Mouse (Mus musculus) midbrain, embryonic 12.5 days (tissue): Measurements from ENCODE around the gene Pkib. TPM values are rescaled to one million over a fixed set of nuclear protein-coding genes. Genes with fewer than 3 reads are reported as not detected.

ENCODE experiments used
- ATAC-seq: fragments of 200-750 bp; cut with Nextera tagmentation; 2 replicates; pipeline ENCODE4 v1.8.0; 2017; ENCODE audit warnings: low read depth, moderate TSS enrichment, moderate library complexity; ENCODE audit not compliant: low FRiP score
- H3K27ac ChIP-seq: fragments of 300-500 bp; sonication (generic); replicated peaks from 2 replicates; pipeline ENCODE4 v1.5.1; 2016; ENCODE audit warnings: mild to moderate bottlenecking
- H3K27me3 ChIP-seq: fragments of 300-500 bp; sonication (generic); 2 replicates; pipeline ENCODE4 v1.6.1; 2016; ENCODE audit warnings: mild to moderate bottlenecking
- H3K36me3 ChIP-seq: fragments of 300-500 bp; sonication (generic); 2 replicates; pipeline ENCODE4 v1.6.1; 2016
- H3K4me1 ChIP-seq: fragments of 300-500 bp; sonication (generic); 2 replicates; pipeline ENCODE4 v1.6.1; 2016
- H3K4me2 ChIP-seq: fragments of 300-500 bp; sonication (generic); replicated peaks from 2 replicates; pipeline ENCODE4 v1.6.1; 2016; ENCODE audit warnings: mild to moderate bottlenecking, moderate library complexity
- H3K4me3 ChIP-seq: fragments of 300-500 bp; sonication (generic); 2 replicates; pipeline ENCODE4 v1.5.1; 2016; ENCODE audit warnings: mild to moderate bottlenecking
- H3K9ac ChIP-seq: fragments of 300-500 bp; sonication (generic); replicated peaks from 2 replicates; pipeline ENCODE4 v1.6.1; 2016; ENCODE audit warnings: mild to moderate bottlenecking, moderate library complexity
- H3K9me3 ChIP-seq: fragments of 300-500 bp; sonication (generic); 2 replicates; pipeline ENCODE4 v1.6.1; 2016; ENCODE audit warnings: mild to moderate bottlenecking
- WGBS: fragments of 180-500 bp; shearing (Covaris S2); methylation state at CpG from one replicate; pipeline ENCODE4 v1.1.7; 2016; 5-methylcytosine and 5-hydroxymethylcytosine counted together
- polyA plus RNA-seq: library from polyadenylated mRNA; unstranded; fragments of >200 nt; fragmentation: Nextera tagmentation; extraction: Ambion mirVana; gene quantifications from 2 replicates; pipeline ENCODE4 v1.2.1, GENCODE M21; 2016

Gene Pkib
- polyA plus RNA-seq, 1 experiment from 2014 or later = 9.8 TPM

GRCm38 (mm10) chr10:57653297-57653696, 21.5 kb downstream of the Pkib start:
- 85% methylated on average over 1 of the region's 1 CpGs for WGBS
- Histone ChIP-seq H3K36me3 (no peaks in the 10 kb centered on the region), H3K4me3 (no peak overlapping the region), H3K27ac (no peak overlapping the region), H3K9me3 (no peaks in the 10 kb centered on the region), H3K27me3 (no peaks in the 10 kb centered on the region), H3K4me1 (no peaks in the 10 kb centered on the region), H3K4me2 (no peak overlapping the region), H3K9ac (no peak overlapping the region)
- no peak for ATAC-seq

GRCm38 (mm10) chr10:57660505-57660904, 28.7 kb downstream of the Pkib start:
- Histone ChIP-seq H3K9me3 (no peaks in the 10 kb centered on the region), H3K27me3 (no peaks in the 10 kb centered on the region), H3K9ac (no peak overlapping the region), H3K4me2 (no peak overlapping the region), H3K4me1 (no peaks in the 10 kb centered on the region), H3K36me3 (no peaks in the 10 kb centered on the region), H3K27ac (no peak overlapping the region), H3K4me3 (no peak overlapping the region)
- 89% methylated on average over 3 of the region's 3 CpGs for WGBS
- ATAC-seq = no peak

- 93% methylated on average over 1 of the region's 1 CpGs for WGBS
Measured at GRCm38 (mm10) chr10:57663758-57664157, 32.0 kb downstream of the Pkib start.

GRCm38 (mm10) chr10:57664253-57664652, 32.5 kb downstream of the Pkib start:
- Histone ChIP-seq H3K27ac (no peak overlapping the region), H3K36me3 (no peaks in the 10 kb centered on the region), H3K9ac (no peak overlapping the region), H3K27me3 (no peaks in the 10 kb centered on the region), H3K4me1 (no peaks in the 10 kb centered on the region), H3K4me3 (no peak overlapping the region), H3K4me2 (no peak overlapping the region), H3K9me3 (no peaks in the 10 kb centered on the region)
- 89% methylated on average over 2 of the region's 2 CpGs for WGBS
- ATAC-seq = no peak

More at GRCm38 (mm10) chr10:57663758-57664157, 32.0 kb downstream of the Pkib start:
- H3K36me3 ChIP-seq = no peaks in the 10 kb centered on the region
- no peak for ATAC-seq
- H3K9ac ChIP-seq = no peak overlapping the region
- H3K27ac ChIP-seq = no peak overlapping the region
- H3K4me3 ChIP-seq = no peak overlapping the region
- H3K4me2 ChIP-seq = no peak overlapping the region
- no peaks in the 10 kb centered on the region for H3K27me3 ChIP-seq
- no peaks in the 10 kb centered on the region for H3K4me1 ChIP-seq
- H3K9me3 ChIP-seq = no peaks in the 10 kb centered on the region

- H3K9ac ChIP-seq = no peak overlapping the region
- H3K4me2 ChIP-seq = no peak overlapping the region
- no peak overlapping the region for H3K4me3 ChIP-seq
- no peak overlapping the region; the same call in 1 of the 2 replicates for H3K27ac ChIP-seq
- no peak for ATAC-seq
- H3K9me3 ChIP-seq = no peaks in the 10 kb centered on the region
- H3K36me3 ChIP-seq = no peaks in the 10 kb centered on the region
- H3K27me3 ChIP-seq = no peaks in the 10 kb centered on the region
- no peaks in the 10 kb centered on the region for H3K4me1 ChIP-seq
Measured at GRCm38 (mm10) chr10:57675740-57676139, 44.0 kb downstream of the Pkib start.

GRCm38 (mm10) chr10:57687999-57688398, 56.2 kb downstream of the Pkib start:
- ATAC-seq = no peak
- Histone ChIP-seq H3K4me3 (no peak overlapping the region), H3K9ac (no peak overlapping the region), H3K36me3 (no peaks in the 10 kb centered on the region), H3K27me3 (no peaks in the 10 kb centered on the region), H3K27ac (no peak overlapping the region), H3K4me2 (no peak overlapping the region), H3K4me1 (no peaks in the 10 kb centered on the region), H3K9me3 (no peaks in the 10 kb centered on the region)
- WGBS = 78% methylated on average over 3 of the region's 3 CpGs

GRCm38 (mm10) chr10:57690161-57690560, 58.4 kb downstream of the Pkib start:
- Histone ChIP-seq H3K9me3 (no peaks in the 10 kb centered on the region), H3K27me3 (no peaks in the 10 kb centered on the region), H3K9ac (no peak overlapping the region), H3K4me3 (no peak overlapping the region), H3K4me1 (no peaks in the 10 kb centered on the region), H3K36me3 (no peaks in the 10 kb centered on the region), H3K27ac (no peak overlapping the region), H3K4me2 (no peak overlapping the region)
- no peak for ATAC-seq
- 85% methylated on average over 2 of the region's 2 CpGs for WGBS

GRCm38 (mm10) chr10:57702246-57702645, 70.5 kb downstream of the Pkib start:
- no peak overlapping the region for H3K4me3 ChIP-seq

GRCm38 (mm10) chr10:57721035-57721434, 89.3 kb downstream of the Pkib start:
- no peaks in the 10 kb centered on the region for H3K4me1 ChIP-seq
- no peak for ATAC-seq
- no peaks in the 10 kb centered on the region for H3K9me3 ChIP-seq
- H3K4me3 ChIP-seq = no peak overlapping the region
- no peak overlapping the region for H3K27ac ChIP-seq
- no peaks in the 10 kb centered on the region for H3K36me3 ChIP-seq
- H3K9ac ChIP-seq = no peak overlapping the region
- H3K4me2 ChIP-seq = no peak overlapping the region
- no peaks in the 10 kb centered on the region for H3K27me3 ChIP-seq

More at GRCm38 (mm10) chr10:57702246-57702645, 70.5 kb downstream of the Pkib start:
- Histone ChIP-seq H3K27me3 (no peaks in the 10 kb centered on the region), H3K27ac (no peak overlapping the region), H3K9ac (no peak overlapping the region), H3K4me2 (no peak overlapping the region), H3K9me3 (no peaks in the 10 kb centered on the region), H3K36me3 (no peaks in the 10 kb centered on the region), H3K4me1 (peaks cover 4% of the 10 kb centered on the region; the same call in 1 of the 2 replicates)
- ATAC-seq = no peak
- WGBS = 78% methylated on average over 4 of the region's 4 CpGs

- WGBS = 80% methylated on average over 3 of the region's 3 CpGs
Measured at GRCm38 (mm10) chr10:57722363-57722762, 90.6 kb downstream of the Pkib start.

GRCm38 (mm10) chr10:57727666-57728065, 95.9 kb downstream of the Pkib start:
- 92% methylated on average over 8 of the region's 8 CpGs for WGBS
- no peaks in the 10 kb centered on the region for H3K9me3 ChIP-seq

More at GRCm38 (mm10) chr10:57722363-57722762, 90.6 kb downstream of the Pkib start:
- Histone ChIP-seq H3K27ac (no peak overlapping the region), H3K4me2 (no peak overlapping the region), H3K36me3 (no peaks in the 10 kb centered on the region), H3K4me1 (no peaks in the 10 kb centered on the region), H3K9ac (no peak overlapping the region), H3K27me3 (no peaks in the 10 kb centered on the region), H3K9me3 (no peaks in the 10 kb centered on the region), H3K4me3 (no peak overlapping the region)
- no peak for ATAC-seq

GRCm38 (mm10) chr10:57731672-57732071, 99.9 kb downstream of the Pkib start:
- 90% methylated on average over 3 of the region's 3 CpGs for WGBS
- Histone ChIP-seq H3K4me1 (no peaks in the 10 kb centered on the region), H3K36me3 (no peaks in the 10 kb centered on the region)

More at GRCm38 (mm10) chr10:57727666-57728065, 95.9 kb downstream of the Pkib start:
- no peak overlapping the region for H3K4me2 ChIP-seq
- no peak overlapping the region for H3K9ac ChIP-seq
- no peaks in the 10 kb centered on the region for H3K4me1 ChIP-seq
- no peak for ATAC-seq
- no peak overlapping the region for H3K4me3 ChIP-seq
- H3K27ac ChIP-seq = no peak overlapping the region
- no peaks in the 10 kb centered on the region for H3K27me3 ChIP-seq
- no peaks in the 10 kb centered on the region for H3K36me3 ChIP-seq

GRCm38 (mm10) chr10:57740733-57741132, 109.0 kb downstream of the Pkib start:
- Histone ChIP-seq H3K27me3 (peaks cover 6% of the 10 kb centered on the region), H3K4me1 (peaks cover 12% of the 10 kb centered on the region; the same call in 1 of the 2 replicates), H3K9ac (no peak overlapping the region), H3K36me3 (no peaks in the 10 kb centered on the region), H3K27ac (no peak overlapping the region), H3K4me2 (no peak overlapping the region), H3K9me3 (no peaks in the 10 kb centered on the region), H3K4me3 (no peak overlapping the region)
- no peak for ATAC-seq
- WGBS = 76% methylated on average over 4 of the region's 4 CpGs

More at GRCm38 (mm10) chr10:57731672-57732071, 99.9 kb downstream of the Pkib start:
- Histone ChIP-seq H3K4me2 (no peak overlapping the region), H3K27me3 (no peaks in the 10 kb centered on the region), H3K27ac (no peak overlapping the region), H3K9me3 (no peaks in the 10 kb centered on the region), H3K9ac (no peak overlapping the region), H3K4me3 (no peak overlapping the region)
- no peak for ATAC-seq
